Mouse (Mus musculus) heart, embryonic 11.5 days (tissue): Measurements from ENCODE around the gene Tcf3. TPM values are rescaled to one million over a fixed set of nuclear protein-coding genes. Genes with fewer than 3 reads are reported as not detected.

ENCODE experiments used
- ATAC-seq: fragments of 200-750 bp; cut with Nextera tagmentation; replicated peaks from 2 replicates; pipeline ENCODE4 v1.8.0; 2017; ENCODE audit warnings: moderate library complexity; ENCODE audit not compliant: insufficient number of reproducible peaks, low FRiP score, low TSS enrichment
- H3K27ac ChIP-seq: fragments of 300-500 bp; sonication (generic); 2 replicates; pipeline ENCODE4 v1.5.1; 2014; ENCODE audit warnings: mild to moderate bottlenecking, low read depth, low read length
- H3K27me3 ChIP-seq: fragments of 300-500 bp; sonication (generic); 2 replicates; pipeline ENCODE4 v1.6.1; 2014; ENCODE audit warnings: mild to moderate bottlenecking, low read length, mixed read lengths; ENCODE audit not compliant: control insufficient read depth, insufficient read depth
- H3K36me3 ChIP-seq: fragments of 300-500 bp; sonication (generic); 2 replicates; pipeline ENCODE4 v1.6.1; 2014; ENCODE audit warnings: mild to moderate bottlenecking, low read length, moderate library complexity, mixed read lengths; ENCODE audit not compliant: control insufficient read depth, insufficient read depth
- H3K4me1 ChIP-seq: fragments of 300-500 bp; sonication (generic); 2 replicates; pipeline ENCODE4 v1.6.1; 2014; ENCODE audit warnings: low read length; ENCODE audit not compliant: control insufficient read depth, insufficient read depth
- H3K4me2 ChIP-seq: fragments of 300-500 bp; sonication (generic); 2 replicates; pipeline ENCODE4 v1.6.1; 2014; ENCODE audit warnings: mild to moderate bottlenecking, moderate library complexity
- H3K4me3 ChIP-seq: fragments of 300-500 bp; sonication (generic); 2 replicates; pipeline ENCODE4 v1.5.1; 2014; ENCODE audit warnings: low read depth, low read length
- H3K9ac ChIP-seq: fragments of 300-500 bp; sonication (generic); 2 replicates; pipeline ENCODE4 v1.6.1; 2014; ENCODE audit warnings: mild to moderate bottlenecking, low read depth, low read length, moderate library complexity
- H3K9me3 ChIP-seq: fragments of 300-500 bp; sonication (generic); replicated peaks from 2 replicates; pipeline ENCODE4 v1.6.1; 2016; ENCODE audit warnings: low read length; ENCODE audit not compliant: control insufficient read depth
- WGBS: fragments of 180-500 bp; shearing (Covaris S2); extraction: QIAGEN DNeasy Blood & Tissue Kit; methylation state at CpG from one replicate; pipeline ENCODE4 v1.1.7; 2014; ENCODE audit not compliant: insufficient replicate concordance; 5-methylcytosine and 5-hydroxymethylcytosine counted together
- polyA plus RNA-seq: library from polyadenylated mRNA; unstranded; fragments of >200 nt; fragmentation: Nextera tagmentation; extraction: Ambion mirVana; gene quantifications from 2 replicates; pipeline ENCODE4 v1.2.1, GENCODE M21; 2014

Gene Tcf3
- polyA plus RNA-seq, 1 experiment from 2014 or later: 69.8 TPM

- no peaks in the 10 kb centered on the region for H3K9me3 ChIP-seq
- H3K4me3 ChIP-seq: peak overlapping the region; percentile 84
- H3K36me3 ChIP-seq: peaks cover 30% of the 10 kb centered on the region
- ATAC-seq: no peak
- peak overlapping the region; percentile 82 for H3K4me2 ChIP-seq
- peak overlapping the region; percentile 80 for H3K9ac ChIP-seq
- H3K27ac ChIP-seq: peak overlapping the region; percentile 79
- no peaks in the 10 kb centered on the region for H3K27me3 ChIP-seq
- WGBS: 15% methylated on average over 17 of the region's 17 CpGs
- H3K4me1 ChIP-seq: peaks cover 24% of the 10 kb centered on the region
Observed at GRCm38 (mm10) chr10:80399973-80400703, 33.3 kb downstream of the Tcf3 start.

GRCm38 (mm10) chr10:80399191-80399972 is 34.1 kb downstream of the Tcf3 start, which contains the start of gene Mbd3:
TSS of gene Mbd3 (minus strand) at chr10:80399550.
- H3K36me3 ChIP-seq: peaks cover 36% of the 10 kb centered on the region
- WGBS: under 1% methylated on average over 71 of the region's 82 CpGs
- peak within 1 kb of the TSS; percentile 84 for H3K4me3 ChIP-seq
- peak; percentile 96 for ATAC-seq
- peaks cover 20% of the 10 kb centered on the region for H3K4me1 ChIP-seq
- H3K27ac ChIP-seq: peak within 1 kb of the TSS; percentile 99
- H3K9ac ChIP-seq: peak within 1 kb of the TSS; percentile 96
- no peaks in the 10 kb centered on the region for H3K9me3 ChIP-seq
- peak within 1 kb of the TSS; percentile 82 for H3K4me2 ChIP-seq
- no peaks in the 10 kb centered on the region for H3K27me3 ChIP-seq

GRCm38 (mm10) chr10:80398719-80399190 is 34.7 kb downstream of the Tcf3 start:
- Histone ChIP-seq H3K27ac (peak overlapping the region; percentile 99), H3K9ac (peak overlapping the region; percentile 96), H3K36me3 (peaks cover 38% of the 10 kb centered on the region), H3K27me3 (no peaks in the 10 kb centered on the region), H3K4me3 (peak overlapping the region; percentile 84), H3K9me3 (no peaks in the 10 kb centered on the region), H3K4me2 (peak overlapping the region; percentile 82), H3K4me1 (peaks cover 20% of the 10 kb centered on the region)
- WGBS: under 1% methylated on average over 53 of the region's 59 CpGs
- ATAC-seq: peak; percentile 80

GRCm38 (mm10) chr10:80398174-80398535 is 35.3 kb downstream of the Tcf3 start:
- Histone ChIP-seq H3K9me3 (no peaks in the 10 kb centered on the region), H3K27me3 (no peaks in the 10 kb centered on the region), H3K36me3 (peaks cover 38% of the 10 kb centered on the region), H3K4me3 (peak overlapping the region; percentile 84), H3K9ac (peak overlapping the region; percentile 96), H3K4me1 (peaks cover 20% of the 10 kb centered on the region), H3K4me2 (peak overlapping the region; percentile 82), H3K27ac (peak overlapping the region; percentile 99)
- no peak for ATAC-seq
- WGBS: 5% methylated on average over 1 of the region's 1 CpGs

- H3K4me3 ChIP-seq: peak overlapping the region; percentile 84
Observed at GRCm38 (mm10) chr10:80397524-80398173, 35.8 kb downstream of the Tcf3 start.

GRCm38 (mm10) chr10:80396822-80397523 is 36.5 kb downstream of the Tcf3 start:
- H3K36me3 ChIP-seq: peaks cover 40% of the 10 kb centered on the region
- peak overlapping the region; percentile 96 for H3K9ac ChIP-seq
- no peak for ATAC-seq
- peak overlapping the region; percentile 82 for H3K4me2 ChIP-seq
- peak overlapping the region; percentile 84; the same call in 1 of the 2 replicates for H3K4me3 ChIP-seq
- H3K9me3 ChIP-seq: no peaks in the 10 kb centered on the region
- peaks cover 20% of the 10 kb centered on the region for H3K4me1 ChIP-seq
- H3K27me3 ChIP-seq: no peaks in the 10 kb centered on the region
- 86% methylated on average over 11 of the region's 11 CpGs for WGBS
- H3K27ac ChIP-seq: no peak overlapping the region

More at GRCm38 (mm10) chr10:80397524-80398173, 35.8 kb downstream of the Tcf3 start:
- Histone ChIP-seq H3K9ac (peak overlapping the region; percentile 96), H3K4me2 (peak overlapping the region; percentile 82), H3K27ac (no peak overlapping the region), H3K4me1 (peaks cover 20% of the 10 kb centered on the region), H3K27me3 (no peaks in the 10 kb centered on the region), H3K36me3 (peaks cover 38% of the 10 kb centered on the region), H3K9me3 (no peaks in the 10 kb centered on the region)
- 67% methylated on average over 8 of the region's 8 CpGs for WGBS
- no peak for ATAC-seq

GRCm38 (mm10) chr10:80395025-80395627 is 38.3 kb downstream of the Tcf3 start:
- Histone ChIP-seq H3K9me3 (no peaks in the 10 kb centered on the region), H3K36me3 (peaks cover 43% of the 10 kb centered on the region), H3K4me2 (no peak overlapping the region), H3K4me3 (no peak overlapping the region), H3K27me3 (no peaks in the 10 kb centered on the region), H3K4me1 (peaks cover 14% of the 10 kb centered on the region), H3K9ac (no peak overlapping the region), H3K27ac (no peak overlapping the region)
- no peak for ATAC-seq
- WGBS: 95% methylated on average over 35 of the region's 35 CpGs
